Mouse (Mus musculus) lung, adult 2 months (tissue): ENCODE results near the gene Hand1.

Source experiments
- CTCF ChIP-seq: fragments of 200-500 bp; IDR thresholded peaks from 2 replicates; pipeline ENCODE4 v1.5.1; 2011; ENCODE audit warnings: mild to moderate bottlenecking, low read length, control low read depth; ENCODE audit not compliant: insufficient read depth
- POLR2A ChIP-seq: fragments of 200-500 bp; IDR thresholded peaks from 2 replicates; pipeline ENCODE4 v1.6.1; 2011; ENCODE audit warnings: low read depth, mild to moderate bottlenecking, control low read depth, low read length, borderline replicate concordance; ENCODE audit errors: extremely low read depth

DNA sequence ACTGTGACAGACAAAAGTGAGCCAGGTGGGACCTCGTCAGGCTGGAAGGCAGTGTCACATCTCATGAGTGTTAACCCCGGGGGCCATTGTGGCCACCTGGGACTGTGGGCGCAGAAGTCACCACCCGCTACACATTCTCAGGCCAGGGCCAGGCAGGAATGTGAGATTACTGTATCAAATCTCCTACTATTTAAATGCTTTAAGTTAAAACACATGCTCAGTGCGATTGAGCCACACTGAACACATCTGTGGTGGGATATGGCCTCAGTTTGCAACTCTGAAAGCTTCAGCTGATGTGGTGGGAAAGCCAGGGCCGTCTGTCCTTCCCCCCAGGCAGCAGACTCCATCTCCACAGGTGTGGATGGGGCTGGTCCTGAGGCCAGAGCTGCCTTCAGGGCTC, 21.0 kb upstream of the Hand1 start:
- no peak for TF ChIP-seq CTCF
- no peak for TF ChIP-seq POLR2A
